Mouse (Mus musculus) midbrain, embryonic 11.5 days (tissue): ENCODE measurements around the gene Inpp4b. TPM values are rescaled to one million over a fixed set of nuclear protein-coding genes. Genes with fewer than 3 reads are reported as not detected.

Experiments
- ATAC-seq: fragments of 200-750 bp; cut with Nextera tagmentation; 2 replicates; pipeline ENCODE4 v1.8.0; 2017; ENCODE audit warnings: moderate TSS enrichment, moderate library complexity; ENCODE audit not compliant: low FRiP score
- DNase-seq: peaks from one replicate; pipeline ENCODE4 v3.0.0; 2015; ENCODE audit warnings: low spot score; ENCODE audit errors: missing footprints
- H3K27ac ChIP-seq: fragments of 300-500 bp; sonication (generic); 2 replicates; pipeline ENCODE4 v1.5.1; 2014; ENCODE audit warnings: low read depth, low read length
- H3K27me3 ChIP-seq: fragments of 300-500 bp; sonication (generic); 2 replicates; pipeline ENCODE4 v1.6.1; 2014; ENCODE audit warnings: mild to moderate bottlenecking, low read length, moderate library complexity, mixed read lengths; ENCODE audit not compliant: control insufficient read depth, insufficient read depth
- H3K36me3 ChIP-seq: fragments of 300-500 bp; sonication (generic); 2 replicates; pipeline ENCODE4 v1.6.1; 2014; ENCODE audit warnings: mild to moderate bottlenecking, low read length, moderate library complexity, mixed read lengths; ENCODE audit not compliant: control insufficient read depth, insufficient read depth
- H3K4me1 ChIP-seq: fragments of 300-500 bp; sonication (generic); 2 replicates; pipeline ENCODE4 v1.6.1; 2014; ENCODE audit warnings: low read length; ENCODE audit not compliant: control insufficient read depth, insufficient read depth
- H3K4me2 ChIP-seq: fragments of 300-500 bp; sonication (generic); 2 replicates; pipeline ENCODE4 v1.6.1; 2014; ENCODE audit warnings: mild to moderate bottlenecking, moderate library complexity
- H3K4me3 ChIP-seq: fragments of 300-500 bp; sonication (generic); 2 replicates; pipeline ENCODE4 v1.5.1; 2014; ENCODE audit warnings: low read depth, low read length
- H3K9ac ChIP-seq: fragments of 300-500 bp; sonication (generic); 2 replicates; pipeline ENCODE4 v1.6.1; 2014; ENCODE audit warnings: low read length
- H3K9me3 ChIP-seq: fragments of 300-500 bp; sonication (generic); 2 replicates; pipeline ENCODE4 v1.6.1; 2016; ENCODE audit warnings: low read length; ENCODE audit not compliant: control insufficient read depth
- WGBS: fragments of 180-500 bp; shearing (Covaris S2); extraction: QIAGEN DNeasy Blood & Tissue Kit; methylation state at CpG from one replicate; pipeline ENCODE4 v1.1.7; 2014; 5-methylcytosine and 5-hydroxymethylcytosine counted together
- polyA plus RNA-seq: library from polyadenylated mRNA; unstranded; fragments of >200 nt; fragmentation: Nextera tagmentation; extraction: Ambion mirVana; gene quantifications from 2 replicates; pipeline ENCODE4 v1.2.1, GENCODE M21; 2014

Inpp4b gene
- polyA plus RNA-seq, 1 experiment from 2014 or later: 3.5 TPM

GRCm38 (mm10) chr8:81779440-81779839, 437.1 kb downstream of the Inpp4b start:
- Histone ChIP-seq H3K4me2 (no peak overlapping the region), H3K4me3 (no peak overlapping the region), H3K9me3 (no peaks in the 10 kb centered on the region), H3K27ac (no peak overlapping the region), H3K27me3 (no peaks in the 10 kb centered on the region), H3K4me1 (no peaks in the 10 kb centered on the region), H3K36me3 (no peaks in the 10 kb centered on the region), H3K9ac (no peak overlapping the region)
- no peak for ATAC-seq
- DNase-seq: no peak
- WGBS: 87% methylated on average over 5 of the region's 5 CpGs

GRCm38 (mm10) chr8:81780166-81780565, 437.8 kb downstream of the Inpp4b start:
- ATAC-seq: no peak
- no peak overlapping the region for H3K9ac ChIP-seq

GRCm38 (mm10) chr8:81780921-81781675, 438.7 kb downstream of the Inpp4b start:
- 88% methylated on average over 2 of the region's 2 CpGs for WGBS
- no peak overlapping the region for H3K4me3 ChIP-seq
- H3K27me3 ChIP-seq: no peaks in the 10 kb centered on the region
- no peaks in the 10 kb centered on the region for H3K9me3 ChIP-seq
- DNase-seq: no peak
- no peak overlapping the region for H3K9ac ChIP-seq
- no peaks in the 10 kb centered on the region for H3K4me1 ChIP-seq
- H3K4me2 ChIP-seq: no peak overlapping the region
- no peak for ATAC-seq
- no peak overlapping the region for H3K27ac ChIP-seq
- no peaks in the 10 kb centered on the region for H3K36me3 ChIP-seq

More at GRCm38 (mm10) chr8:81780166-81780565, 437.8 kb downstream of the Inpp4b start:
- Histone ChIP-seq H3K4me1 (no peaks in the 10 kb centered on the region), H3K27ac (no peak overlapping the region), H3K27me3 (no peaks in the 10 kb centered on the region), H3K4me3 (no peak overlapping the region), H3K4me2 (no peak overlapping the region), H3K36me3 (no peaks in the 10 kb centered on the region), H3K9me3 (no peaks in the 10 kb centered on the region)
- 89% methylated on average over 6 of the region's 6 CpGs for WGBS
- DNase-seq: no peak

- H3K4me1 ChIP-seq: no peaks in the 10 kb centered on the region
- H3K4me3 ChIP-seq: no peak overlapping the region
- H3K27ac ChIP-seq: no peak overlapping the region
- WGBS: 87% methylated on average over 4 of the region's 4 CpGs
- no peaks in the 10 kb centered on the region for H3K9me3 ChIP-seq
- no peaks in the 10 kb centered on the region for H3K27me3 ChIP-seq
- ATAC-seq (no peak), DNase-seq (no peak)
- H3K9ac ChIP-seq: no peak overlapping the region
- H3K36me3 ChIP-seq: no peaks in the 10 kb centered on the region
- H3K4me2 ChIP-seq: no peak overlapping the region
These were observed 440.4 kb downstream of the Inpp4b start for GRCm38 (mm10) chr8:81782781-81783180.

- Histone ChIP-seq H3K27ac (no peak overlapping the region), H3K4me2 (no peak overlapping the region), H3K36me3 (no peaks in the 10 kb centered on the region), H3K27me3 (no peaks in the 10 kb centered on the region), H3K4me1 (no peaks in the 10 kb centered on the region), H3K9ac (no peak overlapping the region), H3K4me3 (no peak overlapping the region), H3K9me3 (no peaks in the 10 kb centered on the region)
- ATAC-seq (no peak), DNase-seq (no peak)
- WGBS: 94% methylated on average over 3 of the region's 3 CpGs
These were observed 442.4 kb downstream of the Inpp4b start for GRCm38 (mm10) chr8:81784775-81785174.

GRCm38 (mm10) chr8:81788498-81788897, 446.1 kb downstream of the Inpp4b start:
- no peak for DNase-seq
- no peak overlapping the region for H3K27ac ChIP-seq
- no peaks in the 10 kb centered on the region for H3K36me3 ChIP-seq
- H3K9me3 ChIP-seq: no peaks in the 10 kb centered on the region
- WGBS: 83% methylated on average over 2 of the region's 2 CpGs
- H3K9ac ChIP-seq: no peak overlapping the region
- no peak overlapping the region for H3K4me2 ChIP-seq
- no peak overlapping the region for H3K4me3 ChIP-seq
- no peaks in the 10 kb centered on the region for H3K4me1 ChIP-seq
- no peaks in the 10 kb centered on the region for H3K27me3 ChIP-seq
- no peak for ATAC-seq

GRCm38 (mm10) chr8:81792649-81793048, 450.3 kb downstream of the Inpp4b start:
- WGBS: 81% methylated on average over 5 of the region's 5 CpGs
- H3K9ac ChIP-seq: no peak overlapping the region
- no peak overlapping the region for H3K27ac ChIP-seq

GRCm38 (mm10) chr8:81798501-81798900, 456.1 kb downstream of the Inpp4b start:
- Histone ChIP-seq H3K9me3 (no peaks in the 10 kb centered on the region), H3K9ac (no peak overlapping the region), H3K4me2 (no peak overlapping the region), H3K36me3 (no peaks in the 10 kb centered on the region), H3K27me3 (no peaks in the 10 kb centered on the region), H3K4me1 (no peaks in the 10 kb centered on the region), H3K4me3 (no peak overlapping the region), H3K27ac (no peak overlapping the region)
- DNase-seq (peak; percentile 21), ATAC-seq (no peak)
- WGBS: 75% methylated on average over 1 of the region's 1 CpGs

More at GRCm38 (mm10) chr8:81792649-81793048, 450.3 kb downstream of the Inpp4b start:
- Histone ChIP-seq H3K9me3 (no peaks in the 10 kb centered on the region), H3K36me3 (no peaks in the 10 kb centered on the region), H3K4me2 (no peak overlapping the region), H3K27me3 (no peaks in the 10 kb centered on the region), H3K4me3 (no peak overlapping the region), H3K4me1 (no peaks in the 10 kb centered on the region)
- DNase-seq: no peak
- ATAC-seq: no peak

- Histone ChIP-seq H3K4me1 (no peaks in the 10 kb centered on the region), H3K4me2 (no peak overlapping the region), H3K9me3 (no peaks in the 10 kb centered on the region), H3K4me3 (no peak overlapping the region), H3K27me3 (no peaks in the 10 kb centered on the region), H3K36me3 (no peaks in the 10 kb centered on the region), H3K9ac (no peak overlapping the region), H3K27ac (no peak overlapping the region)
- no peak for ATAC-seq
- DNase-seq: no peak
These were observed 458.4 kb downstream of the Inpp4b start for GRCm38 (mm10) chr8:81800792-81801191.
